Mouse (Mus musculus) ES-Bruce4 (cell line): ENCODE results near the gene F7. TPM values are rescaled to one million over a fixed set of nuclear protein-coding genes. Genes with fewer than 3 reads are reported as not detected.

ENCODE experiments used
- H3K27ac ChIP-seq: 2 replicates; pipeline ENCODE4 v1.5.1; 2012; ENCODE audit warnings: low read length, inconsistent platforms; ENCODE audit not compliant: insufficient read depth
- H3K27me3 ChIP-seq: 2 replicates; pipeline ENCODE4 v1.6.1; 2012; ENCODE audit warnings: mild to moderate bottlenecking, low read length, inconsistent platforms; ENCODE audit not compliant: control insufficient read depth, poor library complexity, insufficient read depth, severe bottlenecking
- H3K36me3 ChIP-seq: 2 replicates; pipeline ENCODE4 v1.6.1; 2012; ENCODE audit warnings: inconsistent platforms, mild to moderate bottlenecking, low read length, moderate library complexity; ENCODE audit not compliant: control insufficient read depth, poor library complexity, insufficient read depth, severe bottlenecking
- H3K4me1 ChIP-seq: one replicate; pipeline ENCODE4 v1.8.1; 2011; ENCODE audit warnings: low read length; ENCODE audit not compliant: control insufficient read depth, insufficient read depth
- H3K4me3 ChIP-seq: 2 replicates; pipeline ENCODE4 v1.5.1; 2011; ENCODE audit warnings: low read depth, mild to moderate bottlenecking, low read length
- H3K9ac ChIP-seq: 2 replicates; pipeline ENCODE4 v1.6.1; 2012; ENCODE audit warnings: low read depth, mild to moderate bottlenecking, inconsistent platforms; ENCODE audit not compliant: poor library complexity, severe bottlenecking
- H3K9me3 ChIP-seq: replicated peaks from 2 replicates; pipeline ENCODE4 v1.6.1; 2012; ENCODE audit warnings: mild to moderate bottlenecking, low read length, inconsistent platforms; ENCODE audit not compliant: control insufficient read depth, poor library complexity, insufficient read depth, severe bottlenecking
- CTCF ChIP-seq: IDR thresholded peaks from one replicate; pipeline ENCODE4 v1.8.1; 2011; ENCODE audit warnings: low read depth, low read length
- EP300 ChIP-seq: IDR thresholded peaks from 2 replicates; pipeline ENCODE4 v1.6.1; 2011; ENCODE audit warnings: low read depth, low read length; ENCODE audit not compliant: insufficient read depth
- POLR2A ChIP-seq: IDR thresholded peaks from one replicate; pipeline ENCODE4 v1.8.1; 2011; ENCODE audit warnings: low read length; ENCODE audit not compliant: insufficient read depth
- polyA plus RNA-seq: library from polyadenylated mRNA; stranded (reverse); fragments of >200 nt; gene quantifications from 2 replicates; pipeline ENCODE4 v1.2.4, GENCODE M21; 2011; ENCODE audit warnings: low read depth; ENCODE audit not compliant: missing spikeins, insufficient read depth, insufficient read length

Gene F7
- polyA plus RNA-seq, 1 experiment, result not detected

DNA sequence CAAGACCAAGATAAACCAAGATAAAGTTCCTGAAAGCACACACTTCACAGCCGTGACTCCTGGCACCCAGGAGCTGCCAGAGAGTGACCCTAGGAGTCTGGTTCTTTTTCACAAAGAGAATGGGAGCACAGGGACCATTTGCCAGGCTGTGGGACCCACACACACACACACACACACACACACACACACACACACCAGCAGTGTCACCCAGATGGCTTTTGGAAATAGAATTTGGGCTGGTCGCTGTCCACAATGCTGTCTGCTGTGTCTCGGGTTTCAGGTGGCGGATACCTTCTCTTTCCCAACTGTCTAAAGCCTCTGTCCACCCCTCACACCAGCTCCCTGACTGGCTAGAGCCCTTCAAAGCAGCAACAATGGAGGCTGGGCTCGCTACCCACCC is 31.4 kb upstream of the F7 start:
- H3K36me3 ChIP-seq, result no peaks in the 10 kb centered on the region

DNA sequence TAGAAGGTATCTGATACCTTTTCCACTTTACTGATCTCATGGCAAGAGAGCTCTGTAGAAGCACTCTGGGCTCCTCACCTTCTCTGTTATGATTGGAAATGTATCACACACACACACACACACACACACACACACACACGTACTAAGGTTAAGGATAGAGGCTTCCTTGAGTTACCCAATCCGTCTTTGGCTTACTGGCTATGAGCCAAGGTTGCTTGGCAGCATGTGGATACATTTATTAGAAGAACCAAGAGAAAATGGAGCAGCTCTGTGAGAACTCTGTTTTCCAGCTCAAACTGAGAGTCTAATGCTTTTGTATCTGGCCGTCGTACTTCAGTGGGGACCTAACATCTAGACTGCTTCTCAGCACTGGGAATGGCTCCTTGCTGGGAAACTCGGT is 30.4 kb upstream of the F7 start:
- peaks cover 6% of the 10 kb centered on the region for H3K4me1 ChIP-seq
- H3K9me3 ChIP-seq, result no peaks in the 10 kb centered on the region
- no peaks in the 10 kb centered on the region for H3K36me3 ChIP-seq
- H3K27ac ChIP-seq, result no peak overlapping the region
- no peak overlapping the region for H3K9ac ChIP-seq
- TF ChIP-seq POLR2A (no peak), EP300 (no peak), CTCF (no peak)
- no peaks in the 10 kb centered on the region for H3K27me3 ChIP-seq
- H3K4me3 ChIP-seq, result no peak overlapping the region

More for the DNA sequence above, 31.4 kb upstream of the F7 start:
- Histone ChIP-seq H3K9me3 (no peaks in the 10 kb centered on the region), H3K4me1 (peaks cover 6% of the 10 kb centered on the region), H3K27me3 (no peaks in the 10 kb centered on the region), H3K4me3 (no peak overlapping the region), H3K27ac (no peak overlapping the region), H3K9ac (no peak overlapping the region)
- TF ChIP-seq POLR2A, result no peak
- TF ChIP-seq CTCF, result no peak
- TF ChIP-seq EP300, result no peak

DNA sequence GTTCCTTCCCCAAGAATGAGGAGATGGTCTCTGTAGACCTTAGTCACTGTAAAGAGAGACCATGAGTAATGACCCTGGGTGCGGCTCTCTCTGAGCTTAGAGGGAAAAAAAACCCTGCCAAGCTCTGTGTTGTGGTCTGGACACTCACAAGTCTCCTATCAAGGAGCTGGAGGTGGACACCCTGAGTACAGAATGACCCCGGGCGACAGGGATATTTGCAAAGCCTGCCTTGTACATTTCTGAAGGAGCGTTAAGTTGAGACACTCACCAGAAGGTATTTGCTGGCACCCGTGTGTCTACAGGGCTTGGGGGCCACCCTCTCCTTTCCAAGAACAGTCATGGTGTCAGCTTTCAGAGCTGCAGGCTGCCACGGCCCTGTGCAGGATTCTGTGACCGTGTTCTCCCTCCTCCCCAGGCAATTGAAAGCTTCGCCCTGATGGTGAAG is 29.0 kb upstream of the F7 start:
- Histone ChIP-seq H3K36me3 (no peaks in the 10 kb centered on the region), H3K9me3 (no peaks in the 10 kb centered on the region), H3K4me1 (peaks cover under 1% of the 10 kb centered on the region), H3K4me3 (no peak overlapping the region), H3K27me3 (no peaks in the 10 kb centered on the region), H3K9ac (no peak overlapping the region), H3K27ac (no peak overlapping the region)
- no peak for TF ChIP-seq EP300
- no peak for TF ChIP-seq POLR2A
- TF ChIP-seq CTCF, result no peak

DNA sequence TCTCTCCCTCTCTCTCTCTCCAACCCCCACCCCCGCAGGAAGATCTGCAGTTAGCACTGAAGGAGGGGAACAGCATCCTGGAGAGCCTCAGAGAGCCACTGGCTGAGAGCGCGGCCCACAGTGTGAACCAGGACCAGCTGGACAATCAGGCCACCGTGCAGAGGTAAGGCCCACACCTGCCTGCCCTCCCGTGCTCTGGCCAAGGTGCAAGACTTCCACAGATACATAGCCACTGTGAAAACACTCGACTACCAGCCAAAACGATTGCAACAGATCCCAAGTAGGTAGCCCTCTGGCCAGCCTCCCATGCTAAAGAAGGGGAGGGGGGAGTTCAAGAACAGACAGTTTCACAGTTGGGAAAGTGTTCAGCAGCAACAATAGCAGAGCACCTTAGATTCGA is 27.5 kb upstream of the F7 start:
- Histone ChIP-seq H3K27me3 (no peaks in the 10 kb centered on the region), H3K27ac (no peak overlapping the region), H3K36me3 (no peaks in the 10 kb centered on the region), H3K4me1 (no peaks in the 10 kb centered on the region), H3K4me3 (no peak overlapping the region), H3K9me3 (no peaks in the 10 kb centered on the region), H3K9ac (no peak overlapping the region)
- no peak for TF ChIP-seq CTCF
- TF ChIP-seq EP300, result no peak
- TF ChIP-seq POLR2A, result no peak

DNA sequence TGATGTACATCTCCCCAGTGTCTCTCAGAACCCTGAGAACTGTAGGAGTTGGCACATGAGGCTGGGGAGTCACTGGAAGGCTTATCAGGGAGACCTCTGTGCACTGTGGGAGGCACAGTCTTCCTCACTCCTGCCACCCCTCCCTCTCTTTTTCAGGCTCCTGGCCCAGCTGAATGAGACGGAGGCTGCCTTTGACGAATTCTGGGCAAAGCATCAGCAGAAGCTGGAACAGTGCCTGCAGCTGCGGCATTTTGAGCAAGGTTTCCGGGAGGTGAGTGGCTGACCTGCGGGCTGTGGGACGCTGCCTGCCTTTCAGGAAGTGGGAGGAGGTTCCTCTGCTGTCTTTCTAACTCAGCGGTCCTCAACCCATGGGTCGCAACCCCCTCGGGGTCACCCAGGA is 26.0 kb upstream of the F7 start:
- no peaks in the 10 kb centered on the region for H3K36me3 ChIP-seq
- H3K9ac ChIP-seq, result no peak overlapping the region
- H3K27me3 ChIP-seq, result no peaks in the 10 kb centered on the region
- TF ChIP-seq CTCF, result no peak
- TF ChIP-seq EP300, result no peak
- no peak overlapping the region for H3K27ac ChIP-seq
- H3K4me1 ChIP-seq, result no peaks in the 10 kb centered on the region
- H3K4me3 ChIP-seq, result no peak overlapping the region
- H3K9me3 ChIP-seq, result no peaks in the 10 kb centered on the region

DNA sequence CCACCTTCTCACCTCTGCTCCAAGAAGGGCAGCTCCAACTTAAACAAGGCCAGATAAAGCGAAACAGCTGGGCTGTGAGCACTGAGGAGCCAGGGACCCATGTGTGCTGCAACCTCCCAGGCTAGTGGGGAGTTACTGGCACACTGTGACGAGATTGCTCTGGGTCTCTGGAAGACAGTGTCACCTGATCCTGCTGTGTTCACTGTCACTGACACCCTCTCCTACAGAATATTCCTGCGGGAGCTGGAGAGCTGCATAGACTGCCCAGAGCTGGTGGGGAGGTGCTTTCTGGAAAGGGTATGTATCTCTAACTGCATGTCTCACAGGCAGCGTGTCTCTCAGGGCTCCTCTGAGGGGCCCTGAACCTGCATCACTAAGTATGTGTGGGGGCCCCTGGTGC is 18.4 kb upstream of the F7 start:
- Histone ChIP-seq H3K4me1 (no peaks in the 10 kb centered on the region), H3K4me3 (no peak overlapping the region), H3K9me3 (no peaks in the 10 kb centered on the region), H3K9ac (no peak overlapping the region), H3K27ac (no peak overlapping the region), H3K27me3 (no peaks in the 10 kb centered on the region), H3K36me3 (no peaks in the 10 kb centered on the region)
- TF ChIP-seq CTCF, result no peak
- no peak for TF ChIP-seq POLR2A
- no peak for TF ChIP-seq EP300
